Mouse (Mus musculus) neural tube, embryonic 12.5 days (tissue): ENCODE results near the gene Zfp277. TPM values are rescaled to one million over a fixed set of nuclear protein-coding genes. Genes with fewer than 3 reads are reported as not detected.

Experiments
- ATAC-seq: fragments of 200-750 bp; cut with Nextera tagmentation; 2 replicates; pipeline ENCODE4 v1.8.0; 2017; ENCODE audit warnings: low read depth, mild to moderate bottlenecking, moderate TSS enrichment, moderate library complexity; ENCODE audit not compliant: low FRiP score
- H3K27ac ChIP-seq: fragments of 300-500 bp; sonication (generic); 2 replicates; pipeline ENCODE4 v1.5.1; 2016
- H3K27me3 ChIP-seq: fragments of 300-500 bp; sonication (generic); replicated peaks from 2 replicates; pipeline ENCODE4 v1.6.1; 2016; ENCODE audit warnings: mild to moderate bottlenecking
- H3K36me3 ChIP-seq: fragments of 300-500 bp; sonication (generic); 2 replicates; pipeline ENCODE4 v1.6.1; 2016; ENCODE audit warnings: mild to moderate bottlenecking
- H3K4me1 ChIP-seq: fragments of 300-500 bp; sonication (generic); 2 replicates; pipeline ENCODE4 v1.6.1; 2016
- H3K4me2 ChIP-seq: fragments of 300-500 bp; sonication (generic); replicated peaks from 2 replicates; pipeline ENCODE4 v1.6.1; 2016; ENCODE audit warnings: mild to moderate bottlenecking
- H3K4me3 ChIP-seq: fragments of 300-500 bp; sonication (generic); 2 replicates; pipeline ENCODE4 v1.5.1; 2016
- H3K9ac ChIP-seq: fragments of 300-500 bp; sonication (generic); 2 replicates; pipeline ENCODE4 v1.6.1; 2016; ENCODE audit warnings: mild to moderate bottlenecking
- H3K9me3 ChIP-seq: fragments of 300-500 bp; sonication (generic); 2 replicates; pipeline ENCODE4 v1.6.1; 2016; ENCODE audit warnings: mild to moderate bottlenecking
- WGBS: fragments of 180-500 bp; shearing (Covaris S2); methylation state at CpG from one replicate; pipeline ENCODE4 v1.1.7; 2016; 5-methylcytosine and 5-hydroxymethylcytosine counted together
- polyA plus RNA-seq: library from polyadenylated mRNA; unstranded; fragments of >200 nt; fragmentation: Nextera tagmentation; extraction: Ambion mirVana; gene quantifications from 2 replicates; pipeline ENCODE4 v1.2.1, GENCODE M21; 2016

Gene Zfp277
- polyA plus RNA-seq, 1 experiment from 2014 or later, result 31.2 TPM

- H3K4me1 ChIP-seq, result no peaks in the 10 kb centered on the region
- 72% methylated on average over 5 of the region's 5 CpGs for WGBS
- H3K27ac ChIP-seq, result no peak overlapping the region
- H3K27me3 ChIP-seq, result no peaks in the 10 kb centered on the region
- no peak overlapping the region for H3K9ac ChIP-seq
- no peaks in the 10 kb centered on the region for H3K36me3 ChIP-seq
- ATAC-seq, result no peak
- no peak overlapping the region for H3K4me3 ChIP-seq
- H3K9me3 ChIP-seq, result no peaks in the 10 kb centered on the region
- no peak overlapping the region for H3K4me2 ChIP-seq
These were observed 118.6 kb downstream of the Zfp277 start for GRCm38 (mm10) chr12:40327012-40327660.

- Histone ChIP-seq H3K4me2 (no peak overlapping the region), H3K36me3 (peaks cover 5% of the 10 kb centered on the region; the same call in 1 of the 2 replicates), H3K4me3 (no peak overlapping the region), H3K4me1 (no peaks in the 10 kb centered on the region), H3K9me3 (no peaks in the 10 kb centered on the region), H3K27me3 (no peaks in the 10 kb centered on the region), H3K27ac (no peak overlapping the region), H3K9ac (no peak overlapping the region)
- 83% methylated on average over 5 of the region's 5 CpGs for WGBS
- no peak for ATAC-seq
These were observed 120.1 kb downstream of the Zfp277 start for GRCm38 (mm10) chr12:40325582-40325981.

- no peaks in the 10 kb centered on the region for H3K9me3 ChIP-seq
- H3K4me2 ChIP-seq, result no peak overlapping the region
- no peak overlapping the region for H3K27ac ChIP-seq
- H3K36me3 ChIP-seq, result peaks cover 10% of the 10 kb centered on the region; the same call in 1 of the 2 replicates
- 64% methylated on average over 5 of the region's 5 CpGs for WGBS
- no peak overlapping the region for H3K9ac ChIP-seq
- no peaks in the 10 kb centered on the region for H3K27me3 ChIP-seq
- no peak for ATAC-seq
- no peak overlapping the region for H3K4me3 ChIP-seq
- no peaks in the 10 kb centered on the region for H3K4me1 ChIP-seq
These were observed 120.9 kb downstream of the Zfp277 start for GRCm38 (mm10) chr12:40324819-40325218.

- no peak overlapping the region for H3K4me2 ChIP-seq
- H3K27me3 ChIP-seq, result no peaks in the 10 kb centered on the region
- no peak overlapping the region for H3K9ac ChIP-seq
- WGBS, result 96% methylated on average over 2 of the region's 2 CpGs
- H3K36me3 ChIP-seq, result peaks cover 3% of the 10 kb centered on the region; the same call in 1 of the 2 replicates
- no peak overlapping the region for H3K27ac ChIP-seq
- H3K4me3 ChIP-seq, result no peak overlapping the region
- H3K9me3 ChIP-seq, result no peaks in the 10 kb centered on the region
- H3K4me1 ChIP-seq, result no peaks in the 10 kb centered on the region
- ATAC-seq, result no peak
These were observed 130.6 kb downstream of the Zfp277 start for GRCm38 (mm10) chr12:40315146-40315545.

- Histone ChIP-seq H3K27ac (no peak overlapping the region), H3K4me3 (no peak overlapping the region), H3K27me3 (no peaks in the 10 kb centered on the region), H3K4me1 (no peaks in the 10 kb centered on the region), H3K9me3 (no peaks in the 10 kb centered on the region), H3K9ac (no peak overlapping the region), H3K36me3 (no peaks in the 10 kb centered on the region), H3K4me2 (no peak overlapping the region)
- no peak for ATAC-seq
- 77% methylated on average over 6 of the region's 6 CpGs for WGBS
These were observed 141.7 kb downstream of the Zfp277 start for GRCm38 (mm10) chr12:40303960-40304359.

- ATAC-seq, result no peak
- no peak overlapping the region for H3K27ac ChIP-seq
- 87% methylated on average over 3 of the region's 3 CpGs for WGBS
- H3K4me3 ChIP-seq, result no peak overlapping the region
- no peak overlapping the region for H3K4me2 ChIP-seq
- no peaks in the 10 kb centered on the region for H3K9me3 ChIP-seq
- no peaks in the 10 kb centered on the region for H3K27me3 ChIP-seq
- H3K36me3 ChIP-seq, result no peaks in the 10 kb centered on the region
- H3K9ac ChIP-seq, result no peak overlapping the region
- H3K4me1 ChIP-seq, result no peaks in the 10 kb centered on the region
These were observed 147.1 kb downstream of the Zfp277 start for GRCm38 (mm10) chr12:40298636-40299035.

- Histone ChIP-seq H3K4me2 (no peak overlapping the region), H3K27ac (no peak overlapping the region), H3K4me1 (no peaks in the 10 kb centered on the region), H3K36me3 (no peaks in the 10 kb centered on the region), H3K4me3 (no peak overlapping the region), H3K9me3 (0 out of 2 replicates have a peak, but pooled peaks cover 9% of the 10 kb centered on the region), H3K27me3 (no peaks in the 10 kb centered on the region), H3K9ac (no peak overlapping the region)
- ATAC-seq, result no peak
- WGBS, result 87% methylated on average over 4 of the region's 4 CpGs
These were observed 159.2 kb downstream of the Zfp277 start for GRCm38 (mm10) chr12:40286539-40286938.

- 90% methylated on average over 4 of the region's 4 CpGs for WGBS
- Histone ChIP-seq H3K36me3 (no peaks in the 10 kb centered on the region), H3K27ac (no peak overlapping the region), H3K4me1 (no peaks in the 10 kb centered on the region), H3K9ac (no peak overlapping the region), H3K4me3 (no peak overlapping the region), H3K27me3 (no peaks in the 10 kb centered on the region), H3K9me3 (no peaks in the 10 kb centered on the region), H3K4me2 (no peak overlapping the region)
- no peak for ATAC-seq
These were observed 164.9 kb downstream of the Zfp277 start for GRCm38 (mm10) chr12:40280596-40281325.

GRCm38 (mm10) chr12:40277581-40277980 is 168.1 kb downstream of the Zfp277 start:
- ATAC-seq, result no peak
- Histone ChIP-seq H3K9me3 (no peaks in the 10 kb centered on the region), H3K9ac (no peak overlapping the region), H3K4me3 (no peak overlapping the region), H3K36me3 (no peaks in the 10 kb centered on the region), H3K27ac (no peak overlapping the region), H3K4me2 (no peak overlapping the region), H3K27me3 (no peaks in the 10 kb centered on the region), H3K4me1 (no peaks in the 10 kb centered on the region)
- WGBS, result 89% methylated on average over 3 of the region's 3 CpGs

GRCm38 (mm10) chr12:40274931-40275330 is 170.8 kb downstream of the Zfp277 start:
- Histone ChIP-seq H3K36me3 (no peaks in the 10 kb centered on the region), H3K4me3 (no peak overlapping the region), H3K4me2 (no peak overlapping the region), H3K4me1 (no peaks in the 10 kb centered on the region), H3K9me3 (no peaks in the 10 kb centered on the region), H3K27ac (no peak overlapping the region), H3K27me3 (no peaks in the 10 kb centered on the region), H3K9ac (no peak overlapping the region)
- no peak for ATAC-seq

- no peaks in the 10 kb centered on the region for H3K4me1 ChIP-seq
These were observed 172.4 kb downstream of the Zfp277 start for GRCm38 (mm10) chr12:40273339-40273738.

GRCm38 (mm10) chr12:40272710-40273109 is 173.0 kb downstream of the Zfp277 start:
- Histone ChIP-seq H3K9me3 (no peaks in the 10 kb centered on the region), H3K27ac (no peak overlapping the region), H3K27me3 (no peaks in the 10 kb centered on the region), H3K9ac (no peak overlapping the region), H3K4me2 (no peak overlapping the region), H3K36me3 (no peaks in the 10 kb centered on the region), H3K4me3 (no peak overlapping the region), H3K4me1 (no peaks in the 10 kb centered on the region)
- 81% methylated on average over 4 of the region's 4 CpGs for WGBS
- no peak for ATAC-seq

More at GRCm38 (mm10) chr12:40273339-40273738, 172.4 kb downstream of the Zfp277 start:
- H3K36me3 ChIP-seq, result no peaks in the 10 kb centered on the region
- H3K9me3 ChIP-seq, result no peaks in the 10 kb centered on the region
- no peak overlapping the region for H3K4me2 ChIP-seq
- H3K27me3 ChIP-seq, result no peaks in the 10 kb centered on the region
- no peak overlapping the region for H3K27ac ChIP-seq
- no peak overlapping the region for H3K9ac ChIP-seq
- H3K4me3 ChIP-seq, result no peak overlapping the region
- 89% methylated on average over 4 of the region's 4 CpGs for WGBS
- no peak for ATAC-seq

- H3K4me3 ChIP-seq, result no peak overlapping the region
- H3K4me1 ChIP-seq, result no peaks in the 10 kb centered on the region
- no peak overlapping the region for H3K4me2 ChIP-seq
- no peaks in the 10 kb centered on the region for H3K36me3 ChIP-seq
- H3K9ac ChIP-seq, result no peak overlapping the region
- WGBS, result 83% methylated on average over 2 of the region's 2 CpGs
- H3K27me3 ChIP-seq, result no peaks in the 10 kb centered on the region
- H3K27ac ChIP-seq, result no peak overlapping the region
- no peaks in the 10 kb centered on the region for H3K9me3 ChIP-seq
- ATAC-seq, result no peak
These were observed 177.4 kb downstream of the Zfp277 start for GRCm38 (mm10) chr12:40268313-40268712.
